Mouse (Mus musculus) heart, embryonic 16.5 days (tissue): Measurements from ENCODE around the gene Rtn1. TPM values are rescaled to one million over a fixed set of nuclear protein-coding genes. Genes with fewer than 3 reads are reported as not detected.
A peak's percentile ranks its signal among the peaks of the same experiment; 100 is the strongest.

ENCODE experiments used
- ATAC-seq: fragments of 200-750 bp; cut with Nextera tagmentation; replicated peaks from 2 replicates; pipeline ENCODE4 v1.8.0; 2017; ENCODE audit warnings: moderate number of reproducible peaks; ENCODE audit not compliant: insufficient read depth, low FRiP score; ENCODE audit errors: extremely low read depth
- H3K27ac ChIP-seq: fragments of 300-500 bp; sonication (generic); 2 replicates; pipeline ENCODE4 v1.5.1; 2014; ENCODE audit warnings: mild to moderate bottlenecking, low read length, control low read depth, moderate library complexity
- H3K27me3 ChIP-seq: fragments of 300-500 bp; sonication (generic); 2 replicates; pipeline ENCODE4 v1.6.1; 2014; ENCODE audit warnings: low read length, mixed read lengths; ENCODE audit not compliant: control insufficient read depth, insufficient read depth
- H3K36me3 ChIP-seq: fragments of 300-500 bp; sonication (generic); 2 replicates; pipeline ENCODE4 v1.6.1; 2014; ENCODE audit not compliant: control insufficient read depth, insufficient read depth
- H3K4me1 ChIP-seq: fragments of 300-500 bp; sonication (generic); 2 replicates; pipeline ENCODE4 v1.6.1; 2014; ENCODE audit warnings: low read length, mixed read lengths; ENCODE audit not compliant: control insufficient read depth, insufficient read depth
- H3K4me2 ChIP-seq: fragments of 300-500 bp; sonication (generic); 2 replicates; pipeline ENCODE4 v1.6.1; 2014; ENCODE audit warnings: low read depth, mild to moderate bottlenecking, control low read depth, low read length
- H3K4me3 ChIP-seq: fragments of 300-500 bp; sonication (generic); 2 replicates; pipeline ENCODE4 v1.5.1; 2014; ENCODE audit warnings: mild to moderate bottlenecking, control low read depth, low read length
- H3K9ac ChIP-seq: fragments of 300-500 bp; sonication (generic); 2 replicates; pipeline ENCODE4 v1.6.1; 2014; ENCODE audit warnings: low read length, control low read depth
- H3K9me3 ChIP-seq: fragments of 300-500 bp; sonication (generic); replicated peaks from 2 replicates; pipeline ENCODE4 v1.6.1; 2016; ENCODE audit warnings: low read length; ENCODE audit not compliant: control insufficient read depth
- WGBS: fragments of 180-500 bp; shearing (Covaris S2); extraction: QIAGEN DNeasy Blood & Tissue Kit; methylation state at CpG from one replicate; pipeline ENCODE4 v1.1.7; 2014; 5-methylcytosine and 5-hydroxymethylcytosine counted together
- polyA plus RNA-seq: library from polyadenylated mRNA; unstranded; fragments of >200 nt; fragmentation: Nextera tagmentation; extraction: Ambion mirVana; gene quantifications from 2 replicates; pipeline ENCODE4 v1.2.1, GENCODE M21; 2015

The Rtn1 gene
- polyA plus RNA-seq, 1 experiment from 2014 or later, result 10.1 TPM

GRCm38 (mm10) chr12:72422681-72423080, 13.8 kb upstream of the Rtn1 start:
- H3K4me1 ChIP-seq, result no peaks in the 10 kb centered on the region
- no peaks in the 10 kb centered on the region for H3K36me3 ChIP-seq
- H3K9ac ChIP-seq, result no peak overlapping the region
- H3K27me3 ChIP-seq, result no peaks in the 10 kb centered on the region
- ATAC-seq, result no peak
- no peak overlapping the region for H3K27ac ChIP-seq
- H3K4me3 ChIP-seq, result no peak overlapping the region
- WGBS, result 36% methylated on average over 4 of the region's 4 CpGs
- no peaks in the 10 kb centered on the region for H3K9me3 ChIP-seq
- H3K4me2 ChIP-seq, result no peak overlapping the region

GRCm38 (mm10) chr12:72417762-72418161, 8.9 kb upstream of the Rtn1 start:
- Histone ChIP-seq H3K9me3 (no peaks in the 10 kb centered on the region), H3K4me1 (no peaks in the 10 kb centered on the region), H3K27me3 (no peaks in the 10 kb centered on the region), H3K4me2 (no peak overlapping the region), H3K27ac (no peak overlapping the region), H3K36me3 (no peaks in the 10 kb centered on the region), H3K4me3 (no peak overlapping the region), H3K9ac (no peak overlapping the region)
- whole genome bisulfite sequencing, result 31% methylated on average over 3 of the region's 3 CpGs
- no peak for ATAC-seq

- Histone ChIP-seq H3K27ac (no peak overlapping the region), H3K27me3 (peaks cover 22% of the 10 kb centered on the region), H3K9ac (peak overlapping the region; percentile 69), H3K9me3 (no peaks in the 10 kb centered on the region), H3K4me3 (peak overlapping the region; percentile 77), H3K4me1 (peaks cover 10% of the 10 kb centered on the region), H3K36me3 (no peaks in the 10 kb centered on the region), H3K4me2 (peak overlapping the region; percentile 99)
- ATAC-seq, result no peak; the same call in 1 of the 2 replicates
- under 1% methylated on average over 63 of the region's 63 CpGs for WGBS
These were observed 553 bp downstream of the Rtn1 start for GRCm38 (mm10) chr12:72408111-72408891.

- H3K27ac ChIP-seq, result no peak overlapping the region
- H3K9me3 ChIP-seq, result no peaks in the 10 kb centered on the region
- peak overlapping the region; percentile 99 for H3K4me2 ChIP-seq
- peaks cover 22% of the 10 kb centered on the region for H3K27me3 ChIP-seq
- H3K4me1 ChIP-seq, result peaks cover 10% of the 10 kb centered on the region
- H3K36me3 ChIP-seq, result no peaks in the 10 kb centered on the region
- peak overlapping the region; percentile 69 for H3K9ac ChIP-seq
- no peak for ATAC-seq
- 1% methylated on average over 17 of the region's 17 CpGs for WGBS
- peak overlapping the region; percentile 77 for H3K4me3 ChIP-seq
These were observed 1.1 kb downstream of the Rtn1 start for GRCm38 (mm10) chr12:72407721-72408110.

GRCm38 (mm10) chr12:72407146-72407545, 1.7 kb downstream of the Rtn1 start:
- peaks cover 10% of the 10 kb centered on the region for H3K4me1 ChIP-seq
- peak overlapping the region; percentile 99 for H3K4me2 ChIP-seq
- H3K27ac ChIP-seq, result no peak overlapping the region
- no peaks in the 10 kb centered on the region for H3K9me3 ChIP-seq
- H3K36me3 ChIP-seq, result no peaks in the 10 kb centered on the region
- H3K9ac ChIP-seq, result no peak overlapping the region
- H3K4me3 ChIP-seq, result peak overlapping the region; percentile 77; the same call in 1 of the 2 replicates
- H3K27me3 ChIP-seq, result peaks cover 22% of the 10 kb centered on the region
- no peak for ATAC-seq
- 17% methylated on average over 11 of the region's 11 CpGs for WGBS

GRCm38 (mm10) chr12:72405031-72405430, 3.8 kb downstream of the Rtn1 start:
- 59% methylated on average over 5 of the region's 5 CpGs for WGBS
- H3K4me2 ChIP-seq, result no peak overlapping the region
- ATAC-seq, result no peak

GRCm38 (mm10) chr12:72393046-72393805, 15.6 kb downstream of the Rtn1 start:
- H3K9me3 ChIP-seq, result no peaks in the 10 kb centered on the region
- WGBS, result 49% methylated on average over 13 of the region's 13 CpGs
- no peak for ATAC-seq
- no peaks in the 10 kb centered on the region; the same call in 1 of the 2 replicates for H3K27me3 ChIP-seq
- no peak overlapping the region for H3K9ac ChIP-seq
- H3K4me2 ChIP-seq, result no peak overlapping the region
- no peaks in the 10 kb centered on the region for H3K4me1 ChIP-seq
- no peaks in the 10 kb centered on the region for H3K36me3 ChIP-seq
- no peak overlapping the region for H3K4me3 ChIP-seq
- no peak overlapping the region for H3K27ac ChIP-seq

More at GRCm38 (mm10) chr12:72405031-72405430, 3.8 kb downstream of the Rtn1 start:
- H3K4me3 ChIP-seq, result no peak overlapping the region
- H3K27me3 ChIP-seq, result peaks cover 22% of the 10 kb centered on the region
- H3K36me3 ChIP-seq, result no peaks in the 10 kb centered on the region
- peaks cover 10% of the 10 kb centered on the region for H3K4me1 ChIP-seq
- H3K9ac ChIP-seq, result no peak overlapping the region
- H3K27ac ChIP-seq, result no peak overlapping the region
- H3K9me3 ChIP-seq, result no peaks in the 10 kb centered on the region

GRCm38 (mm10) chr12:72390346-72390745, 18.5 kb downstream of the Rtn1 start:
- H3K9me3 ChIP-seq, result no peaks in the 10 kb centered on the region
- no peaks in the 10 kb centered on the region for H3K36me3 ChIP-seq
- H3K9ac ChIP-seq, result no peak overlapping the region
- 60% methylated on average over 2 of the region's 2 CpGs for WGBS
- H3K4me2 ChIP-seq, result no peak overlapping the region
- H3K4me3 ChIP-seq, result no peak overlapping the region
- H3K27me3 ChIP-seq, result no peaks in the 10 kb centered on the region; the same call in 1 of the 2 replicates
- no peaks in the 10 kb centered on the region for H3K4me1 ChIP-seq
- no peak for ATAC-seq
- H3K27ac ChIP-seq, result no peak overlapping the region
